Mouse (Mus musculus): ENCODE measurements around the gene Tmem167b. TPM values are rescaled to one million over a fixed set of nuclear protein-coding genes. Genes with fewer than 3 reads are reported as not detected.

Tmem167b gene
- polyA plus RNA-seq (2015; fragmentation: Nextera tagmentation; extraction: Ambion mirVana): 48.6 and 49.6 TPM in 2 replicates

DNA sequence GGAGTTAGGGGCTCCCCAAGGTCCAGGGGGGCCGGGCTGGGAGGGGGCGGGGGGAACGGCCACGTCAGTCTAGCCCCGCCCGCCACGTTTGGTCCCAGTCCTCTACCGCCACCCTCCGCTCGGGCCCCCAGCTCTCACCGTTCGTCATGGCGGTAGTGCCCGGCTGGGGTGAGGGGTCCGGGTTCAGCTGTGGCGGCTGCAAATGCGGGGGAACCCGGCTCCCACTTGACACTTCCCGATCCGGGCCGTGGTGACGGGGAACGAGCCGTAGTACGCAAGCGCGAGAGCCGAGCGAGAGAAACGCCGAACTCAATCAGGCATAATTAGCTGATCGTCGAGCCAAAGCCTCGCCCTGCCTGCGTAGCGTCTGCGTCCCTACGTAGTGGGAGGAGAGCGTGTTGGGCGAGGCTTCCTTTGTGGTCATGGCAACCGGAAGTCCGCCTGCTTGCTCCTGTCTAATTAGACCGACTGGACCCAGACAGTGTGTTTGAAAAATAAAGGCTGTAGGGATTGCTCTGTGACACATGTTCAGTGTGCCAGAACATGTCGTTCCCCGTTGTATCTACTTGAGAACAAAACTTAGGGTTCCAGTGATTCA, at the start of gene Tmem167b:
Tmem167b (minus strand) TSS at position 334 of the 598 bp plus-strand sequence.
- Histone ChIP-seq H3K27me3 (no peaks in the 10 kb centered on the region), H3K4me3 (replicated peaks) (peak within 1 kb of the TSS; percentile 87), H3K4me2 (replicated peaks) (peak within 1 kb of the TSS; percentile 89), H3K27ac (replicated peaks) (peak within 1 kb of the TSS; percentile 97), H3K9ac (peak within 1 kb of the TSS; percentile 83), H3K9me3 (replicated peaks) (no peaks in the 10 kb centered on the region), H3K36me3 (peaks cover 29% of the 10 kb centered on the region), H3K4me1 (peaks cover 12% of the 10 kb centered on the region)
- peak; percentile 96 for ATAC-seq (ENCODE audit: insufficient number of reproducible peaks, low FRiP score, low TSS enrichment, low read depth)
- 1% methylated on average over 45 of the region's 45 CpGs for WGBS

- Histone ChIP-seq H3K4me1 (no peaks in the 10 kb centered on the region), H3K36me3 (no peaks in the 10 kb centered on the region), H3K4me3 (replicated peaks) (no peak overlapping the region), H3K4me2 (replicated peaks) (no peak overlapping the region), H3K27ac (replicated peaks) (no peak overlapping the region), H3K9ac (no peak overlapping the region), H3K27me3 (no peaks in the 10 kb centered on the region), H3K9me3 (replicated peaks) (no peaks in the 10 kb centered on the region)
- 46% methylated on average over 3 of the region's 3 CpGs for WGBS
- ATAC-seq (ENCODE audit: insufficient number of reproducible peaks, low FRiP score, low TSS enrichment, low read depth): no peak
Observed at GRCm38 (mm10) chr3:108608906-108609305, 46.6 kb upstream of the Tmem167b start.

DNA sequence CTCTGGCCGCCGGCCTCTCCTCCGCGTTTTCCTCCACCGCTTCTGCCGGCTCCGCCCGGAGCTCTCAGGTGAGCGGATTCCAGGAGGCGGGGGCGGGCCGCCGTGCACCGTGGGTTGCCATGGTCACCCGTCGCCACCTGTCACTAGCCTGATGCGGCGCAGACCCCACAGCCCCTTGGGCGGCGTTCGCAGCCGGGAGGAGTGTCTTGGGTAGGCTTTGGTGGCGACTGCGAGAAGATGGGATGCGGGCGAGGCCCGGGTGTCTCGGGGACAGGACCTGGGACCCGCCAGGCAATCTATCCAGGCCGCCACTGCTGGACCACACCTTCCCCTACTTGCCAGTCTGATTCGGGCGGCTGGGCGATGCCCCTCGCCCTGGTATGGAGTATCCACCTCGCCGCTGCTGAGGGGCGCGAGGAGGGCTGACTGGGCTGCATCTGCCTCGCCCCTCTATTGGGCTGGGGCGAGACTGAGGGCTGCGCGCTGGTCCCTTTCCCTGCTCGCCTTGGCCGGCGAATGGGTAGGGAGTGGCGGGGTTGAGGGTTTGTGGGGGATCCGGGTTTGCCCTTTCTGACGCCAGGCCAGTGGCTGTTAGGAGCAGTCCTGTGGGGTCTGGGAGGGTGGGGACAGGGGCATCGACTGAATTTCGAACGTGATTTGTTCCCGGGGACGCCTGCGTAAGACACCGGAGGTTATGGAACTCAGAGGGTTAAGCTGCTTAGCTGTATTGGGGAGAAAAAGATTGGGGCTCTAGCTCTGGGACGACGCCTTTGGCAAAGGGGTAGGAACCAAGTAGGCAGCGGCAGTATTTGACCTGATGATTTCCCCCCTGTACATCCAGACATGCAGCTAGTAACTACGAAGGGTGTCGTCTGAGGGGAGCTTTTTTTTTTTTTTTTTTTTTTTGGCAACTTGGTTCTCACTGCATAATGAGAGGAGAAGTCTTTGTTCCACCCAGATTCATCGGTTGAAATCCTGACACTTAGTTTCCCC, 29.6 kb upstream of the Tmem167b start:
- peak overlapping the region; percentile 98 for H3K4me2 ChIP-seq (replicated peaks)
- peak overlapping the region; percentile 99 for H3K4me3 ChIP-seq (replicated peaks)
- H3K36me3 ChIP-seq: no peaks in the 10 kb centered on the region
- no peaks in the 10 kb centered on the region for H3K9me3 ChIP-seq (replicated peaks)
- peaks cover 6% of the 10 kb centered on the region; the same call in 1 of the 2 replicates for H3K4me1 ChIP-seq
- under 1% methylated on average over 61 of the region's 61 CpGs for WGBS
- H3K27me3 ChIP-seq: no peaks in the 10 kb centered on the region
- peak overlapping the region; percentile 64 for H3K9ac ChIP-seq
- H3K27ac ChIP-seq (replicated peaks): peak overlapping the region; percentile 80
- ATAC-seq (ENCODE audit: insufficient number of reproducible peaks, low FRiP score, low TSS enrichment, low read depth): peak; percentile 66; the same call in 1 of the 2 replicates

GRCm38 (mm10) chr3:108590786-108591529, 28.7 kb upstream of the Tmem167b start, which contains the start of gene Wdr47:
Gene Wdr47, plus strand, starts transcription at chr3:108591279.
- whole genome bisulfite sequencing: 6% methylated on average over 44 of the region's 44 CpGs
- peak; percentile 99 for ATAC-seq (ENCODE audit: insufficient number of reproducible peaks, low FRiP score, low TSS enrichment, low read depth)
- H3K36me3 ChIP-seq: no peaks in the 10 kb centered on the region
- peak within 1 kb of the TSS; percentile 80 for H3K27ac ChIP-seq (replicated peaks)
- H3K9me3 ChIP-seq (replicated peaks): no peaks in the 10 kb centered on the region
- no peaks in the 10 kb centered on the region for H3K27me3 ChIP-seq
- peaks cover 6% of the 10 kb centered on the region; the same call in 1 of the 2 replicates for H3K4me1 ChIP-seq
- peak within 1 kb of the TSS; percentile 64 for H3K9ac ChIP-seq
- H3K4me3 ChIP-seq (replicated peaks): peak within 1 kb of the TSS; percentile 99
- peak within 1 kb of the TSS; percentile 98 for H3K4me2 ChIP-seq (replicated peaks)

- no peak overlapping the region for H3K4me2 ChIP-seq (replicated peaks)
- H3K36me3 ChIP-seq: 0 out of 2 replicates have a peak, but pooled peaks cover 3% of the 10 kb centered on the region
- H3K27ac ChIP-seq (replicated peaks): no peak overlapping the region
- H3K27me3 ChIP-seq: no peaks in the 10 kb centered on the region
- H3K4me3 ChIP-seq (replicated peaks): no peak overlapping the region
- H3K4me1 ChIP-seq: peaks cover 6% of the 10 kb centered on the region; the same call in 1 of the 2 replicates
- no peak overlapping the region for H3K9ac ChIP-seq
- no peaks in the 10 kb centered on the region for H3K9me3 ChIP-seq (replicated peaks)
- no peak for ATAC-seq (ENCODE audit: insufficient number of reproducible peaks, low FRiP score, low TSS enrichment, low read depth)
- WGBS: 36% methylated on average over 2 of the region's 2 CpGs
Observed at GRCm38 (mm10) chr3:108588446-108588845, 26.2 kb upstream of the Tmem167b start.

- H3K9me3 ChIP-seq (replicated peaks): no peaks in the 10 kb centered on the region
- no peak for ATAC-seq (ENCODE audit: insufficient number of reproducible peaks, low FRiP score, low TSS enrichment, low read depth)
- H3K4me3 ChIP-seq (replicated peaks): no peak overlapping the region
- 0 out of 2 replicates have a peak, but pooled peaks cover 3% of the 10 kb centered on the region for H3K36me3 ChIP-seq
- H3K4me1 ChIP-seq: no peaks in the 10 kb centered on the region
- no peaks in the 10 kb centered on the region for H3K27me3 ChIP-seq
- 77% methylated on average over 4 of the region's 4 CpGs for WGBS
- no peak overlapping the region for H3K9ac ChIP-seq
- peak overlapping the region; percentile 13; the same call in 1 of the 2 replicates for H3K27ac ChIP-seq (replicated peaks)
- no peak overlapping the region for H3K4me2 ChIP-seq (replicated peaks)
Observed at GRCm38 (mm10) chr3:108584580-108584979, 22.3 kb upstream of the Tmem167b start.

DNA sequence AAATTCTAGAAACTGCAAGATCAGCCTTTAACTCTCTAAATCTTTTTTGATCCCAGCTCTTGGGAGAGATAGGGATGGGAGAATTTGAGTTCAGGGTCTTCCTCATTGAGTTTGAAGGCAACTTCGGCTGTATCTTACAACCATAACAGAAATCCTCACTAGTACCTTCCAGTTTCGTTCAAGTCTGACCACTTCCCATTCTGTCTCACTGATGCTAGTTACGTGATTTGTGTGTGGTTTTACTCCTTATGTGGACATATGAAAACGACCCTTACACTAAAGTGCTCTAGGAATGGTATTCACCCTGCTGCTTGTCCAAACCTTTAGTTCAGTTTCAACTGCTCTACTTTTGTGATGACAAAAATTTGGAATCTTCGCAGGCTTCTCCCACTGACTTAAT, 11.8 kb upstream of the Tmem167b start:
- Histone ChIP-seq H3K9ac (no peak overlapping the region), H3K36me3 (0 out of 2 replicates have a peak, but pooled peaks cover 6% of the 10 kb centered on the region), H3K4me1 (peaks cover 18% of the 10 kb centered on the region), H3K9me3 (replicated peaks) (no peaks in the 10 kb centered on the region), H3K4me2 (replicated peaks) (no peak overlapping the region), H3K27ac (replicated peaks) (no peak overlapping the region), H3K4me3 (replicated peaks) (no peak overlapping the region), H3K27me3 (no peaks in the 10 kb centered on the region)
- no peak for ATAC-seq (ENCODE audit: insufficient number of reproducible peaks, low FRiP score, low TSS enrichment, low read depth)
- WGBS: 79% methylated on average over 5 of the region's 5 CpGs

GRCm38 (mm10) chr3:108572309-108573010, 10.2 kb upstream of the Tmem167b start:
- Histone ChIP-seq H3K27me3 (no peaks in the 10 kb centered on the region), H3K27ac (replicated peaks) (0 out of 2 replicates have a peak overlapping the region, but pooled peaks have one; percentile 82), H3K9ac (peak overlapping the region; percentile 71), H3K4me3 (replicated peaks) (peak overlapping the region; percentile 66), H3K9me3 (replicated peaks) (no peaks in the 10 kb centered on the region), H3K36me3 (no peaks in the 10 kb centered on the region), H3K4me1 (peaks cover 18% of the 10 kb centered on the region), H3K4me2 (replicated peaks) (peak overlapping the region; percentile 62)
- no peak for ATAC-seq (ENCODE audit: insufficient number of reproducible peaks, low FRiP score, low TSS enrichment, low read depth)
- WGBS: 36% methylated on average over 18 of the region's 18 CpGs

GRCm38 (mm10) chr3:108571443-108572294, 9.4 kb upstream of the Tmem167b start, which contains the start of gene Taf13:
Gene Taf13, plus strand, starts transcription at chr3:108571698.
- peaks cover 18% of the 10 kb centered on the region for H3K4me1 ChIP-seq
- peak within 1 kb of the TSS; percentile 66 for H3K4me3 ChIP-seq (replicated peaks)
- no peaks in the 10 kb centered on the region for H3K9me3 ChIP-seq (replicated peaks)
- under 1% methylated on average over 42 of the region's 42 CpGs for WGBS
- H3K9ac ChIP-seq: peak within 1 kb of the TSS; percentile 71
- peak; percentile 97 for ATAC-seq (ENCODE audit: insufficient number of reproducible peaks, low FRiP score, low TSS enrichment, low read depth)
- H3K27ac ChIP-seq (replicated peaks): peak within 1 kb of the TSS; percentile 82
- H3K4me2 ChIP-seq (replicated peaks): peak within 1 kb of the TSS; percentile 62
- no peaks in the 10 kb centered on the region for H3K27me3 ChIP-seq
- H3K36me3 ChIP-seq: no peaks in the 10 kb centered on the region
